In genomic region chr16:11461612-11462011, GRCm38 (mm10) we compare ENCODE assay signal across 8 mouse cellular contexts.
DNase-seq lines count a peak whose midpoint lies in the region; ATAC-seq and TF ChIP-seq lines count a peak whose summit lies in the region.

No protein-coding gene starts in this region.

- H3K36me3 ChIP-seq in embryonic facial prominence, embryonic 15.5 days: no peaks in the 10 kb centered on the region; the same call in 1 of the 2 replicates
- no peaks in the 10 kb centered on the region for H3K36me3 ChIP-seq in limb, embryonic 14.5 days (ENCODE audit: control insufficient read depth, insufficient read depth, low read length)
- peaks cover 5% of the 10 kb centered on the region for H3K36me3 ChIP-seq in neural tube, embryonic 15.5 days

- H3K4me2 ChIP-seq in embryonic facial prominence, embryonic 15.5 days (replicated peaks): no peak overlapping the region
- no peak overlapping the region for H3K4me2 ChIP-seq in limb, embryonic 14.5 days (replicated peaks; ENCODE audit: low read depth, low read length, severe bottlenecking)
- no peak overlapping the region for H3K4me2 ChIP-seq in neural tube, embryonic 15.5 days

- DNase-seq in spleen, postnatal 36 days (ENCODE audit: low spot score in 2 of 2): peak; percentile 40 to 46
- DNase-seq in spleen, adult 18-20 months: no peak
- peak; percentile 39 for DNase-seq in heart, postnatal 25 days (ENCODE audit: low spot score)
- DNase-seq in limb, embryonic 14.5 days (ENCODE audit: low spot score): peak; percentile 72
- no peak for DNase-seq in urinary bladder, postnatal 14 days (ENCODE audit: low spot score)
- no peak for DNase-seq in embryo, embryonic 10.5 days (ENCODE audit: low spot score)

- intact Hi-C loops in heart, postnatal 25 days (cut with DNase I): loop anchor here (10.0 kb wide), 3 partner anchors 233 to 733 kb away; no protein-coding TSS in a partner anchor

- H3K9ac ChIP-seq in embryonic facial prominence, embryonic 15.5 days: no peak overlapping the region
- no peak overlapping the region for H3K9ac ChIP-seq in limb, embryonic 14.5 days (ENCODE audit: low read depth, low read length, severe bottlenecking)
- no peak overlapping the region for H3K9ac ChIP-seq in neural tube, embryonic 15.5 days (replicated peaks)

- H3K4me1 ChIP-seq in embryonic facial prominence, embryonic 15.5 days: peaks cover 18% of the 10 kb centered on the region
- H3K4me1 ChIP-seq in limb, embryonic 14.5 days (ENCODE audit: control insufficient read depth, insufficient read depth, low read length): peaks cover 34% of the 10 kb centered on the region
- peaks cover 6% of the 10 kb centered on the region; the same call in 1 of the 2 replicates for H3K4me1 ChIP-seq in neural tube, embryonic 15.5 days

- WGBS in embryonic facial prominence, embryonic 15.5 days: 49% methylated on average over 7 of the region's 7 CpGs
- WGBS in limb, embryonic 14.5 days: 59% methylated on average over 7 of the region's 7 CpGs
- 84% methylated on average over 7 of the region's 7 CpGs for WGBS in neural tube, embryonic 15.5 days

- ATAC-seq in embryonic facial prominence, embryonic 15.5 days (ENCODE audit: insufficient number of reproducible peaks, low FRiP score, low TSS enrichment, low read depth): peak; percentile 63
- peak; percentile 67 for ATAC-seq in limb, embryonic 14.5 days (ENCODE audit: low FRiP score, low read depth)
- no peak for ATAC-seq in neural tube, embryonic 15.5 days (ENCODE audit: low FRiP score)

- TF ChIP-seq POLR2A in limb, embryonic 14.5 days (IDR thresholded peaks at IDR 0.05; ENCODE audit: borderline replicate concordance, extremely low read depth, insufficient read depth, insufficient read length): no peak

- H3K9me3 ChIP-seq in embryonic facial prominence, embryonic 15.5 days (replicated peaks): no peaks in the 10 kb centered on the region
- no peaks in the 10 kb centered on the region for H3K9me3 ChIP-seq in limb, embryonic 14.5 days (ENCODE audit: control insufficient read depth, low read length)
- no peaks in the 10 kb centered on the region for H3K9me3 ChIP-seq in neural tube, embryonic 15.5 days (replicated peaks)

- H3K4me3 ChIP-seq in embryonic facial prominence, embryonic 15.5 days (replicated peaks): no peak overlapping the region
- no peak overlapping the region for H3K4me3 ChIP-seq in limb, embryonic 14.5 days (replicated peaks; ENCODE audit: low read length)
- no peak overlapping the region for H3K4me3 ChIP-seq in neural tube, embryonic 15.5 days (replicated peaks)

- peak overlapping the region; percentile 77 for H3K27ac ChIP-seq in embryonic facial prominence, embryonic 15.5 days (replicated peaks)
- peak overlapping the region; percentile 72 for H3K27ac ChIP-seq in limb, embryonic 14.5 days (replicated peaks; ENCODE audit: low read depth, low read length)
- H3K27ac ChIP-seq in neural tube, embryonic 15.5 days (replicated peaks): peak overlapping the region; percentile 15; the same call in 1 of the 2 replicates

- H3K27me3 ChIP-seq in embryonic facial prominence, embryonic 15.5 days: no peaks in the 10 kb centered on the region
- H3K27me3 ChIP-seq in limb, embryonic 14.5 days (ENCODE audit: control insufficient read depth, insufficient read depth, low read length): no peaks in the 10 kb centered on the region
- no peaks in the 10 kb centered on the region for H3K27me3 ChIP-seq in neural tube, embryonic 15.5 days (replicated peaks)

Comparison
In these comparisons a context has a peak if more than half of its experiments do, and no peak if none do; other contexts are left out.
1. DNase-seq: peak in spleen, postnatal 36 days (2 of 2), heart, postnatal 25 days (single experiment) and limb, embryonic 14.5 days (single experiment); none in spleen, adult 18-20 months (0 of 2), urinary bladder, postnatal 14 days (single experiment) and embryo, embryonic 10.5 days (single experiment).
2. H3K27ac ChIP-seq: peak in every context shown above with its lines; median percentile 77 in embryonic facial prominence, embryonic 15.5 days; 72 in limb, embryonic 14.5 days; 15 in neural tube, embryonic 15.5 days.